Mouse (Mus musculus): ENCODE measurements at regions not wholly inside any gene's neighbourhood (a gene's known extent, or its start where the extent isn't known, plus 50 kb on each side); places are given as distances from the start of the nearest gene placed in this dataset.

- peak; percentile 20 to 23 for DNase-seq (ENCODE audit: extremely low spot score in 1 of 2, low spot score in 2 of 2)
- intact Hi-C loops (cut with DNase I): loop anchor here (2.0 kb wide), 1 partner anchor 1838 kb away; no protein-coding TSS in a partner anchor
Measured at GRCm38 (mm10) chr8:100942680-100943427, 1526.6 kb upstream of the Cdh8 start.

GRCm38 (mm10) chr8:100939533-100939932 is 1523.3 kb upstream of the Cdh8 start:
- intact Hi-C loops (cut with DNase I): no loop called here
- no peak for DNase-seq (ENCODE audit: extremely low spot score in 1 of 2, low spot score in 2 of 2)

GRCm38 (mm10) chr8:100890307-100890706 is 1474.0 kb upstream of the Cdh8 start:
- no peak for DNase-seq (ENCODE audit: extremely low spot score in 1 of 2, low spot score in 2 of 2)
- intact Hi-C loops (cut with DNase I): no loop called here

- intact Hi-C loops (cut with DNase I): no loop called here
- DNase-seq (ENCODE audit: extremely low spot score in 1 of 2, low spot score in 2 of 2): no peak
Measured at GRCm38 (mm10) chr8:100865624-100866023, 1449.4 kb upstream of the Cdh8 start.

GRCm38 (mm10) chr8:100850822-100851437 is 1434.7 kb upstream of the Cdh8 start:
- peak; percentile 38 to 69 for DNase-seq (ENCODE audit: extremely low spot score in 1 of 2, low spot score in 2 of 2)
- intact Hi-C loops (cut with DNase I): no loop called here
